Mouse (Mus musculus) CH12F3 (cell line): Measurements from ENCODE around the gene Shisal1.

ENCODE experiments used
- in situ Hi-C: fragments of 300-500 bp; cut with MboI; formaldehyde crosslinking; loops from 2 replicates; pipeline ENCODE4 v1.14.3; 2020; ENCODE audit warnings: low sequenced_read_pairs

Gene Shisal1

GRCm38 (mm10) chr15:84380181-84380580 is 66.7 kb downstream of the Shisal1 start:
- in situ Hi-C loops, result no loop called here

DNA sequence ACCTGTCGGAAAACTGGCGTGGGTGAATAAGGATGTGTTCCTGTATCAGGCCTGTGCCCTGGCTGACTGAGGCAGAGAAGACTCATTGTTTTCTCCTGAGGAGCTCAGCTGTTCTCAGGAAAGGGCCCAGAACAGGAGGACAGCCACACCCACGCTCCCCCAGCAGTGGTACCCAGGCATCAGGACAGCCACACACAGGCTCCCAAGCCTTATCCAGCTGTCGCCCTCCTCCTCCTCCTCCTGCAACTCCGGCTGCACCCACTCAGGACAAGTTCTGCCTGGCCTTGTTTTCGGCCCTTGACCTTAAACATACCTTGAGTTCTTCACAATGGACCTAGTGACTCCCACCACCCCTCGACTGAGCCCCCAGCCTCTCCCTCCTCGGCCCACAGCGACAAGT is 68.2 kb downstream of the Shisal1 start:
- in situ Hi-C loops, result no loop called here

DNA sequence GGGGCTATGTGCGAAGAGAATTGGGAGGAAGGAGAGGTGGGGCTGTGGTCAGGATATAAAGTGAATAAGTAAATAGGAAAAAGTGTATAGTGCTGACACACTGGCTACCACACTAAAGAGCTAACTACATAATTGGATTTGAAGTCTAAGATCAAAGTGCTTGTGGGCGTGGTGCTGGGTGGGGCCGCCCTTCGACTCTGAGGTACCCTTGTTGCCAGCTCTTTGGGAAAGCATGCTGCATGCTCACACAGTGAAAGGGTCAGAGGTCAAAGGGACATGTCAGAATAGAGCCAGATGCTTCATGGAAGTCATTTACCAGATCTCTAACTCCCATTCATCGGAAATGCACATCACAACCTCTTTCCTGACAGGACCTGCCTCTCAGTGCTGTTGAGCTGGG is 74.1 kb downstream of the Shisal1 start:
- in situ Hi-C loops, result no loop called here

DNA sequence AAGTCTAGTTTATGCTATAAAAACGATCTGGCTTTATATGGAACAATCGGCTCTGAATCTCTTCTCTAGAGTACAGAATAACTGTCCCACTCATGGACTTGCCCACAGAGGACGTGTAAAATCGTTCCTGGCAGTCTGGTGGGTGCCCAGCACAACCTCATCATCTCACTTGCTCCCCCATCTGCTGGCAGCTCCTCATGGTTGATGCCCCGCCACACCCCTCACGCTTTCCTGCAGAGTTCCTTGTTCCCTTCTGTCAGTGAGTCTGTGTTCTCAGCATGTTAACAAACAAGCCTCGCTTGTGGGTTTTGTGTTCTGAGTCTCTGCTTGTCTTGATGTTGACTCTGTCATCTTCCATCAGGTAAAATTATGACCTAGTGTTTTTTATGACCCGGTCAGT is 79.5 kb downstream of the Shisal1 start:
- in situ Hi-C loops, result no loop called here

DNA sequence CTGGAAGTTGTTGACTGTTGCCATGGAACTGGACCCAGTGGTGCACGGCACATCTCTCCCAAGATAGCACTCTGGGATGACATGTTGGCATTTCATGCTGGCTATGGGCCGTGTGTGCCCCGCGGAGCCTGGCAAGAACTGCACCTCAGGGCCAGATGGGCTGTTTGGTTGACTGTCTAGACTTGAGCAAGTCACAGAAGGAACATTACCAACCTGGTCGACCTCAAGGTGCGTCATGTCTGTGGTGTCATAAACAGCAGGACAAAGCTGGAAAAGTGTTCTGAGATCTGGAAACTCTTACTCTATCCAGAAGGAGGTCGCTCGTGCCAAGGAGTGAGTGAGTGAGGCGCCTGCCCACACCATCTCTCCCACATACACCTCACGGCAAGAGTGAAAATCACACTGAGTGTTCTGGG is 80.3 kb downstream of the Shisal1 start:
- in situ Hi-C loops, result no loop called here

DNA sequence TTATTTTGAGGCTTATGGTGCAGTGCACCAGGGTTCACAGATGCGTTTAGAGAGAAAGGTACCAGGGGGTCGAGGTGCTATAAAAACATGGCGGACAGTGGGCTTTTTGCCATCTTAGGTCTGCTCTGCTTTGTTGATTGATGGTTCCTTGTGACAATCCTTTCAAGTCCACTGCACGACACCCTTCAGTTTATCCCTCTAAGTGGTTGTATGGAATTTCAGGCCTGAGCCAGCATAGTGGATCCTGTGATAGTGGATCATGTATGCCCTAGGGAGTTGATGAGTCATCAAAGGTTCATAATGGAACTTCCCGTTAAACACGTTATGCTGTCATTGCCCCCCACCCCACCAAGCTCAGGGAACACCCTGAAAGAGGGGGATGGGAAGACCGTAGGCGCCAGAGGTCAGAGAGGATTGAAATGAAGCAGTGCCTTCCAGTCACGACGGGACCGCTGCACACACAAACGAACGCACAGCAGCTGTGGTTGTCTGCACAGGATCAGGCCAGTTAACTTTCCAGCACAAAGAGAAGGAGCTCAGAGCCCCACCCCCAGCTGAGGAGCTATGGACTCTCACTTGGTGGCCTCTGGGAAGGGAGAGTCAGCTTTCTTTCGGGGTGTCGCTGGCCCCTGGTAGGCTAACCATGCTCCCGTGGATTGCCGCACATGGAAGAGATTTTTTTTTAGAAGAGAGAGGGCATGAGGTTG is 81.1 kb downstream of the Shisal1 start:
- in situ Hi-C loops, result no loop called here

DNA sequence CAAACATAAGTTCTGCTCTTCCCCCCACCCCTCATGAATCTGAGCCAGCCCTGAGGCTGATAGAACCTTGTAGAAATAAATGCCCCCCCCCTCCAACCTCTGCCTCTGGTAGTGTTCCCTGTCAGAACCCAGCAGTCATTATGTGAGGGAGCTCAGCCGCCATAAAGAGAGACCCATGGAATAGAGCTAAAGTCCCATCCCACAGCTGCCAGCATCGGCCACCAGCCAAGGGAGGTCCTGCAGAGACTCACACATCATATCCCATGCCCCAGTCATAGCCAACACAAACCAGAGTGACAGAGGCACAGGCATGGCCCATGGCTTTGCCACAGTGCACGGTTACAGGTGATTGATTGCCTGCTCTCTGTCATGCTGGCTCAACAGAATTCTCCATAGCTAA is 82.2 kb downstream of the Shisal1 start:
- in situ Hi-C loops, result no loop called here

GRCm38 (mm10) chr15:84355081-84355480 is 91.8 kb downstream of the Shisal1 start:
- in situ Hi-C loops, result no loop called here

DNA sequence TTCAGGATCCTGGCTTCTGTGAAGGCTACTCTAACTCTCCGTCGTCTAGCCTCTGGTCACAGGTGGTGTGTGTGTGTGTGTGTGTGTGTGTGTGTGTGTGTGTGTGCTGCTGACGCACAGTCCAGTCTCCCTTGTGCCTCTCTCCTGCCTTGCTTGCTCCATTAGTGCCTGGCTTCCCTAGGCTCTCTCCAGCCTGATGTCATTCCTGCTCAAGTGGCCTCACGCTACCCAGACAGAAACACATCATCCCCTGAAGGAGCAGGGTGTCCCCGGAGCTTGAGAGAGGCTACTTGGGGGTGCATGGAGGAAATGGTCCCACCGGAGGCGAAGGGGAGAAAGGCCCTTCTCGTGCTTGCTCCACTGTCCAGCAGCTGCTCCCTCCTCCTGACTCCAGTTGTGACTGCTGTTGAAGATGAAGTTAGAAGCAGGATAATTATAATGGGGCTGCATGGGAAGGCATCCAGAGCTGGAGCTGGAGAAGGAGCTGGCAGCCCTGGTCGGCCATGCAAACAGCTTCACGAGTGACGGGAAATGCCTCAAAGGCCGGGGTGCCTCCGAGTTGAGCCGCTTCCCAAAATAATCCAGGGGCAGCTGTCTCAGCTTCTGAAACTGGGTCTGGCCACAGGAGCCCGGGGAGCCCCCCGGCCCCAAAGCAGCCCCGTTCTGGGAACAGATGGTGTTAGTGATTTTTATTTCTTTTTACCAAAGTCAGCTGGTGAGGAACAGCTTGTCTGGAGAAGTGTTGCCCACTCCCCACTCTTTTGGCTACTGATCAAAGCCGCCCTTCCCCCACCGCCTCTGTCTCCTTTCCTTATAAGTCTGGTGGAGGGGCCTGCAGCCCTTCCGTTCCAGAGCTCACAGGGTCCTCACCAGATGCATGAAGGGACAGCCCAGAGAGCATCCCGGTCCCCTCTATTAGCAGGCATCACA is 94.7 kb downstream of the Shisal1 start:
- in situ Hi-C loops, result no loop called here

DNA sequence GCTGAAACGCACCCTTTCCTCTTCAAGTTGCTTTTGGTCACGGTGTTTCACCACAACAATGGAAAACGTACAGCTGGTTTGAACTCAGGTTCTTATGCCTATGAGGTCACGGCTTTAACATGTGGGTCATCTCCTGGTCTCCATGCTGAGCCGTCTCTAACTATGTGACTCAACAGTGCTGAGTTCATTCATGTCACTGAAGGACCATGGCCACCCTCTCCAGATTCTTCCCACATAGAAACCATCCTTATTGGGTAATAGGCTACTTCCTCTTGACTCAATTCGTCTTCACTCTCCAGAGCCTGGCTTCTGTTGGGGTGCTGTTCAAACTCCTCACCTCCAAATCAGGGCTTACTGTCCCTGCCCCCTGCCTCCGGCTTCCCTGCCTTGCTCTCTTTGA is 95.6 kb downstream of the Shisal1 start:
- in situ Hi-C loops, result no loop called here

DNA sequence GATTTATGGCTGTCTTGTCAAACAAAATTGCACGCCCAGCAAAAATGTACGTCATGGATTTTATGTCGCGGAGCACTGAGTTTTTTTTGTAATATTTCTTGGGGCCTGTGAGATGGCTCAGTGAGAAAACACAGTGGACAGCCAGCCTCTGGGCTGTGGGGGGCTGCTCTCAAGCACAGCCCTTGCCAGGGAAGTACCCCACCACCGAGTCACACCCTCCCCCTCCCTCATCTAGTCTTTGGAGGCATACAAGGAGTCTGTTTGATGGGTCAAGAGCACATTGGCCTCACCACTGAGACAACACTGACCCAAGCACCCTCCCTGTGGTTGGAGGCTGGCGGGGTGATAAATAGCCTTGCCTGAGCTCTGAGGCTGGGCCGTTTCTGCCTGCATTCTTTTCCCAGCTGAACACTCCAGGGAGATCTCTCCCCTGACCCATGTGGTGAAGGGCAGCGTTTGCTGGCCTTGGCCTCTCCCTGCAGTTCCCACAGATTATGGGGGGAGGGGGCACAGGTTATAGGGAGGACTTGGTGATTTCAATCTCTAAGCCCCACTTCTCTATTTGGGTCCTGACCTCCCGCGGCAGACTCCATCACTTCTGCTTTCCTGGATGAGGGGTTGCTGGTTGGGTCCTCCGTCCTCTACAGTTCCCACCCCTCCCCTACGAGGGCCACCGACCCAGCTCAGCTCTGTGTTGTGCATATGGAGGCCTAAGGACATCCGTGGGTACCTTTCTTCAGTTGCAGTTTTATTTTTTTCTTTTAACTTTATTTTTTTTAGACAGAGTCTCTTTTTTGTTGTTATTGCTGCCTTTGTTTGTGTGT is 96.8 kb downstream of the Shisal1 start:
- in situ Hi-C loops, result no loop called here

GRCm38 (mm10) chr15:84348769-84349168 is 98.1 kb downstream of the Shisal1 start:
- in situ Hi-C loops, result no loop called here

GRCm38 (mm10) chr15:84340926-84341325 is 106.0 kb downstream of the Shisal1 start:
- in situ Hi-C loops, result no loop called here

GRCm38 (mm10) chr15:84337599-84337998 is 109.3 kb downstream of the Shisal1 start:
- in situ Hi-C loops, result no loop called here

DNA sequence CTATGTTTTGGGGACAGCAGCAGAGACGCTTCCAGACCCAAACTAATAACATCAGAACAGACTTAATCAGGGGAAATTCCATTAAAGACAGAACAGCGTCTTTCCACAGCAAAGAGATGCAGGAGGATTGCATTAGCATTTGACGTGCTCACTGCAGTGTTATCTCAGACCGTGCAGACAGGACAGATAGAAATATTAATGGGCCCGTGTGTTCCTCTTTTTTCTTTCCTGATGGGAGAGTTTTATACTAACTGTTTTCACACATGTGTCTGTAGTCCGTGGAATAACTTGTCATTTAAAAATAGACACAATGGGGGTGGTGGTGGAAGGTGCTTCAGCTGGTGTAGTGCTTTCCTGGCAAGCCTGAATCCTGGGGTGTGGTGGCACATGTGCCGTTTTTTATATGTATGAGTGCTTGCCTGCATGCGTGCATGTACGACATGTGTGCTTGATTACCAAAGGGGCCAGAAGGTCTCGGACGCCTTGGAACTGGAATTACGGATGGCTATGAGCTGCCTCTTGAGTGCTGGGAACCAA is 110.5 kb downstream of the Shisal1 start:
- in situ Hi-C loops, result no loop called here

DNA sequence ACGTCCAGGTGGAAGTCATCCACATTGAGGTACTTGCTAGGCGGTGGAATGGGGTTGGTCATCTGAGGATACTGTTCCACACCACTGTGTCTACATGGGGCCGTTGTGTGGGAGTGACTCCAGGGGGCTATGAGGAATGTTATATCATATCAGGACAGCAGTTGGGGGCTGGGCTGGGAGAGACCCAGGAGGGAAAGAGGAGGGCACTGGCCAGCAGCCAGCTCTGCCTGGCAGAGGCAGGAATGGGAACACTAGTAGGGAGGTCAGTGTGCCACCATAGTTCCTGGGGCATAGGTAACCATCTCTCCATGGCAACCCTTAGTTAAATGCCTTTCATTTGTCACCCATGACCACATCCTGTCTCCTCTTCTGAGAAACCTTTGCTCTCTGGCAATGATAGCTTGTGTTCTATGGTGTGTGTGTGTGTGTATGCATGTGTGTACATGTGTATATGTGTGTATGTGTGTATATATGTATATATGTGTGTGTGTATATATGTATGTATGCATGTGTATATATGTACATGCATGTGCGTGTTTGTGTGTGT is 115.8 kb downstream of the Shisal1 start:
- in situ Hi-C loops, result no loop called here

DNA sequence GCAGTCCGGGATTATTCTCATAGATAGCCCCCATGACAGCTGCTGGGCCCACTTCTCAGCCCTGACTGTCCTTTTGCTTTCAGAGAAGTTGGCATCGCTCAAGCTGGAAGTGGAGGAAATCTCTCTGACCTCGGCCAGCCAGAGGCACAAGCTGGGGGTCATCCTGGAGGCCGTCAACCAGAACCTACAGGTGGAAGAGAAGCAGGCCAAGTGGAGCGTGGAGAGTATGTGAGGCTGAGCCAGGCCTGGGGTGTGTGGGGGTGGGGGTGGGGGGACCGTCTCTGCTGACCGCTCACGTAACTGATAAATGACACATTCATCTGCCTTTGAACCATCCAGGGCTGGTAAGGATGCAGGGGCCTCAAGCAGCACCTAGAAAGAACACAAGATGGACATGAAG is 117.0 kb downstream of the Shisal1 start:
- in situ Hi-C loops, result no loop called here
